Mouse (Mus musculus): Measurements from ENCODE around the gene Pde5a. TPM values are rescaled to one million over a fixed set of nuclear protein-coding genes. Genes with fewer than 3 reads are reported as not detected.

Pde5a gene
- polyA plus RNA-seq, 1 experiment from 2014 or later, result 3.8 TPM

GRCm38 (mm10) chr3:122814531-122814930 lies 85.8 kb downstream of the Pde5a start:
- no peaks in the 10 kb centered on the region for H3K27me3 ChIP-seq (ENCODE audit: control insufficient read depth, insufficient read depth, low read length)
- no peak for ATAC-seq (ENCODE audit: low FRiP score)
- H3K4me1 ChIP-seq (ENCODE audit: control insufficient read depth, insufficient read depth, low read length), result no peaks in the 10 kb centered on the region
- H3K36me3 ChIP-seq (ENCODE audit: control insufficient read depth, insufficient read depth, low read length), result no peaks in the 10 kb centered on the region
- H3K4me2 ChIP-seq, result no peak overlapping the region
- no peak overlapping the region for H3K27ac ChIP-seq (ENCODE audit: low read depth, low read length)
- H3K4me3 ChIP-seq (ENCODE audit: low read depth, low read length), result no peak overlapping the region
- no peak overlapping the region for H3K9ac ChIP-seq (ENCODE audit: low read length)
- peak; percentile 60 for DNase-seq (ENCODE audit: low spot score, missing footprints)
- WGBS, result 78% methylated on average over 4 of the region's 4 CpGs
- H3K9me3 ChIP-seq (ENCODE audit: control insufficient read depth, low read length), result no peaks in the 10 kb centered on the region

- Histone ChIP-seq H3K36me3 (ENCODE audit: control insufficient read depth, insufficient read depth, low read length) (no peaks in the 10 kb centered on the region), H3K4me1 (ENCODE audit: control insufficient read depth, insufficient read depth, low read length) (no peaks in the 10 kb centered on the region), H3K9ac (ENCODE audit: low read length) (no peak overlapping the region), H3K27ac (ENCODE audit: low read depth, low read length) (no peak overlapping the region), H3K27me3 (ENCODE audit: control insufficient read depth, insufficient read depth, low read length) (no peaks in the 10 kb centered on the region), H3K9me3 (ENCODE audit: control insufficient read depth, low read length) (no peaks in the 10 kb centered on the region), H3K4me3 (ENCODE audit: low read depth, low read length) (no peak overlapping the region), H3K4me2 (no peak overlapping the region)
- DNase-seq (ENCODE audit: low spot score, missing footprints) (peak; percentile 44), ATAC-seq (ENCODE audit: low FRiP score) (no peak)
- 87% methylated on average over 5 of the region's 5 CpGs for WGBS
These were observed 89.5 kb downstream of the Pde5a start for GRCm38 (mm10) chr3:122818282-122818681.

GRCm38 (mm10) chr3:122820700-122821099 lies 92.0 kb downstream of the Pde5a start:
- H3K9me3 ChIP-seq (ENCODE audit: control insufficient read depth, low read length), result no peaks in the 10 kb centered on the region
- no peak overlapping the region for H3K4me2 ChIP-seq
- DNase-seq (ENCODE audit: low spot score, missing footprints) (peak; percentile 71), ATAC-seq (ENCODE audit: low FRiP score) (no peak)
- H3K4me3 ChIP-seq (ENCODE audit: low read depth, low read length), result no peak overlapping the region
- no peaks in the 10 kb centered on the region for H3K27me3 ChIP-seq (ENCODE audit: control insufficient read depth, insufficient read depth, low read length)
- no peak overlapping the region for H3K27ac ChIP-seq (ENCODE audit: low read depth, low read length)
- H3K36me3 ChIP-seq (ENCODE audit: control insufficient read depth, insufficient read depth, low read length), result no peaks in the 10 kb centered on the region
- WGBS, result 63% methylated on average over 4 of the region's 4 CpGs
- H3K9ac ChIP-seq (ENCODE audit: low read length), result no peak overlapping the region
- H3K4me1 ChIP-seq (ENCODE audit: control insufficient read depth, insufficient read depth, low read length), result no peaks in the 10 kb centered on the region

GRCm38 (mm10) chr3:122828270-122829058 lies 99.7 kb downstream of the Pde5a start:
- Histone ChIP-seq H3K36me3 (ENCODE audit: control insufficient read depth, insufficient read depth, low read length) (no peaks in the 10 kb centered on the region), H3K4me2 (no peak overlapping the region), H3K9me3 (ENCODE audit: control insufficient read depth, low read length) (no peaks in the 10 kb centered on the region), H3K27me3 (ENCODE audit: control insufficient read depth, insufficient read depth, low read length) (no peaks in the 10 kb centered on the region), H3K9ac (ENCODE audit: low read length) (no peak overlapping the region), H3K4me3 (ENCODE audit: low read depth, low read length) (no peak overlapping the region), H3K4me1 (ENCODE audit: control insufficient read depth, insufficient read depth, low read length) (no peaks in the 10 kb centered on the region), H3K27ac (ENCODE audit: low read depth, low read length) (no peak overlapping the region)
- DNase-seq (ENCODE audit: low spot score, missing footprints) (peak; percentile 47), ATAC-seq (ENCODE audit: low FRiP score) (no peak)
- WGBS, result 86% methylated on average over 11 of the region's 11 CpGs

GRCm38 (mm10) chr3:122834519-122834918 lies 105.8 kb downstream of the Pde5a start:
- H3K9ac ChIP-seq (ENCODE audit: low read length), result no peak overlapping the region
- no peak for ATAC-seq (ENCODE audit: low FRiP score)
- H3K27ac ChIP-seq (ENCODE audit: low read depth, low read length), result no peak overlapping the region
- H3K27me3 ChIP-seq (ENCODE audit: control insufficient read depth, insufficient read depth, low read length), result no peaks in the 10 kb centered on the region
- H3K4me2 ChIP-seq, result no peak overlapping the region
- H3K9me3 ChIP-seq (ENCODE audit: control insufficient read depth, low read length), result no peaks in the 10 kb centered on the region
- no peaks in the 10 kb centered on the region for H3K4me1 ChIP-seq (ENCODE audit: control insufficient read depth, insufficient read depth, low read length)
- WGBS, result 85% methylated on average over 5 of the region's 5 CpGs
- H3K36me3 ChIP-seq (ENCODE audit: control insufficient read depth, insufficient read depth, low read length), result no peaks in the 10 kb centered on the region
- no peak overlapping the region for H3K4me3 ChIP-seq (ENCODE audit: low read depth, low read length)
- peak; percentile 57 for DNase-seq (ENCODE audit: low spot score, missing footprints)

- H3K36me3 ChIP-seq (ENCODE audit: control insufficient read depth, insufficient read depth, low read length), result no peaks in the 10 kb centered on the region
- H3K4me2 ChIP-seq, result no peak overlapping the region
- WGBS, result 90% methylated on average over 8 of the region's 8 CpGs
These were observed 106.5 kb downstream of the Pde5a start for GRCm38 (mm10) chr3:122835097-122835850.

GRCm38 (mm10) chr3:122837639-122838038 lies 108.9 kb downstream of the Pde5a start:
- 76% methylated on average over 2 of the region's 2 CpGs for WGBS
- Histone ChIP-seq H3K9me3 (ENCODE audit: control insufficient read depth, low read length) (no peaks in the 10 kb centered on the region), H3K27ac (ENCODE audit: low read depth, low read length) (no peak overlapping the region), H3K4me2 (no peak overlapping the region), H3K9ac (ENCODE audit: low read length) (no peak overlapping the region), H3K4me3 (ENCODE audit: low read depth, low read length) (no peak overlapping the region), H3K27me3 (ENCODE audit: control insufficient read depth, insufficient read depth, low read length) (no peaks in the 10 kb centered on the region), H3K4me1 (ENCODE audit: control insufficient read depth, insufficient read depth, low read length) (no peaks in the 10 kb centered on the region), H3K36me3 (ENCODE audit: control insufficient read depth, insufficient read depth, low read length) (no peaks in the 10 kb centered on the region)
- ATAC-seq (ENCODE audit: low FRiP score), result no peak
- DNase-seq (ENCODE audit: low spot score, missing footprints), result peak; percentile 44

More at GRCm38 (mm10) chr3:122835097-122835850, 106.5 kb downstream of the Pde5a start:
- ATAC-seq (ENCODE audit: low FRiP score) (no peak), DNase-seq (ENCODE audit: low spot score, missing footprints) (no peak)
- Histone ChIP-seq H3K27ac (ENCODE audit: low read depth, low read length) (no peak overlapping the region), H3K4me1 (ENCODE audit: control insufficient read depth, insufficient read depth, low read length) (no peaks in the 10 kb centered on the region), H3K9ac (ENCODE audit: low read length) (no peak overlapping the region), H3K27me3 (ENCODE audit: control insufficient read depth, insufficient read depth, low read length) (no peaks in the 10 kb centered on the region), H3K4me3 (ENCODE audit: low read depth, low read length) (no peak overlapping the region), H3K9me3 (ENCODE audit: control insufficient read depth, low read length) (no peaks in the 10 kb centered on the region)

GRCm38 (mm10) chr3:122848410-122849034 lies 119.8 kb downstream of the Pde5a start:
- Histone ChIP-seq H3K4me1 (ENCODE audit: control insufficient read depth, insufficient read depth, low read length) (no peaks in the 10 kb centered on the region), H3K27ac (ENCODE audit: low read depth, low read length) (no peak overlapping the region), H3K9me3 (ENCODE audit: control insufficient read depth, low read length) (no peaks in the 10 kb centered on the region; the same call in 1 of the 2 replicates), H3K9ac (ENCODE audit: low read length) (no peak overlapping the region), H3K4me3 (ENCODE audit: low read depth, low read length) (no peak overlapping the region), H3K36me3 (ENCODE audit: control insufficient read depth, insufficient read depth, low read length) (no peaks in the 10 kb centered on the region), H3K4me2 (no peak overlapping the region), H3K27me3 (ENCODE audit: control insufficient read depth, insufficient read depth, low read length) (no peaks in the 10 kb centered on the region)
- DNase-seq (ENCODE audit: low spot score, missing footprints), result no peak
- 86% methylated on average over 5 of the region's 5 CpGs for WGBS
- no peak for ATAC-seq (ENCODE audit: low FRiP score)

- DNase-seq (ENCODE audit: low spot score, missing footprints) (peak; percentile 80), ATAC-seq (ENCODE audit: low FRiP score) (no peak)
- Histone ChIP-seq H3K4me3 (ENCODE audit: low read depth, low read length) (no peak overlapping the region), H3K27ac (ENCODE audit: low read depth, low read length) (no peak overlapping the region), H3K36me3 (ENCODE audit: control insufficient read depth, insufficient read depth, low read length) (no peaks in the 10 kb centered on the region), H3K4me1 (ENCODE audit: control insufficient read depth, insufficient read depth, low read length) (no peaks in the 10 kb centered on the region), H3K4me2 (no peak overlapping the region), H3K9me3 (ENCODE audit: control insufficient read depth, low read length) (no peaks in the 10 kb centered on the region), H3K27me3 (ENCODE audit: control insufficient read depth, insufficient read depth, low read length) (no peaks in the 10 kb centered on the region), H3K9ac (ENCODE audit: low read length) (no peak overlapping the region)
- 50% methylated on average over 11 of the region's 11 CpGs for WGBS
These were observed 126.4 kb downstream of the Pde5a start for GRCm38 (mm10) chr3:122855149-122855548.
